Mouse (Mus musculus): Measurements from ENCODE around the gene Rnd3. TPM values are rescaled to one million over a fixed set of nuclear protein-coding genes. Genes with fewer than 3 reads are reported as not detected.

Rnd3 gene
- polyA plus RNA-seq, 1 experiment: 111 TPM

GRCm38 (mm10) chr2:51146871-51147317 is 2.0 kb downstream of the Rnd3 start:
- peak; percentile 88 for DNase-seq (ENCODE audit: low read depth)
- TF ChIP-seq POLR2A (IDR thresholded peaks at IDR 0.05; ENCODE audit: borderline replicate concordance, extremely low read depth, insufficient read depth, insufficient read length, poor library complexity, severe bottlenecking) (no peak), CTCF (IDR thresholded peaks at IDR 0.05; ENCODE audit: borderline replicate concordance, extremely low read depth, insufficient read depth, insufficient read length) (no peak)

DNA sequence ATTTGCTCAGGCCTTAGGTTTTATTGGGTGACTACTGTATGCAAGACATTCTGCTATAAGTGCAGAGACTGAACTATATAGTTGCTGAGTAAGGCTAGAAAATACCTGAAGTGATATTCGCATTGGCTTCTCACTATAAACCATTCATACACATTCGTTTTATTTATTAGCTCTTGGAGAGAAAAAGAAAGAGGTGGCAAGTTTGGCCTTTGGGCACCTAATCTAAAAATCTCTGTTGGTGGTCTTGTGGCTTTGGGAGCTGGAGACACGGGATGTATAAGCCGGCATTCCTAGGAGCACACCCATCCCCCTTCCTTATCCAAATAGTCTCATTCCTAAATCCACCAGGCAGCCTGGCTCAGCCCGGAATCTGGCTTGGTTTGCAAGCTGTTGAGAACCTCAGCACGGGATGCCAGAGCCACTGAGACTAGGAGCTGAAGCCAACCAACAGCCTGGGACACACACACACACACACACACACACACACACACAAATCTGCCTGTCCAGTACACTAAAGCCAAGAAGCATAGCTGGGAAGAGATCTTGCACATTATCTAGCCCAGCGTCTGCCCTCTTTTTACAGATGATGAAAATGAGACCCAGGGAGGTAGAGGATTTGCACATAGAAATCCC is 3.0 kb downstream of the Rnd3 start:
- no peak for TF ChIP-seq POLR2A (IDR thresholded peaks at IDR 0.05; ENCODE audit: borderline replicate concordance, extremely low read depth, insufficient read depth, insufficient read length, poor library complexity, severe bottlenecking)
- no peak for TF ChIP-seq CTCF (IDR thresholded peaks at IDR 0.05; ENCODE audit: borderline replicate concordance, extremely low read depth, insufficient read depth, insufficient read length)
- peak; percentile 92 for DNase-seq (ENCODE audit: low read depth)

GRCm38 (mm10) chr2:51144380-51145120 is 4.4 kb downstream of the Rnd3 start:
- peak; percentile 64 for DNase-seq (ENCODE audit: low read depth)
- no peak for TF ChIP-seq CTCF (IDR thresholded peaks at IDR 0.05; ENCODE audit: borderline replicate concordance, extremely low read depth, insufficient read depth, insufficient read length)
- TF ChIP-seq POLR2A (IDR thresholded peaks at IDR 0.05; ENCODE audit: borderline replicate concordance, extremely low read depth, insufficient read depth, insufficient read length, poor library complexity, severe bottlenecking): no peak

- TF ChIP-seq CTCF (IDR thresholded peaks at IDR 0.05; ENCODE audit: borderline replicate concordance, extremely low read depth, insufficient read depth, insufficient read length): no peak
- no peak for TF ChIP-seq POLR2A (IDR thresholded peaks at IDR 0.05; ENCODE audit: borderline replicate concordance, extremely low read depth, insufficient read depth, insufficient read length, poor library complexity, severe bottlenecking)
- DNase-seq (ENCODE audit: low read depth): no peak
These were observed 6.5 kb downstream of the Rnd3 start for GRCm38 (mm10) chr2:51142422-51142821.

DNA sequence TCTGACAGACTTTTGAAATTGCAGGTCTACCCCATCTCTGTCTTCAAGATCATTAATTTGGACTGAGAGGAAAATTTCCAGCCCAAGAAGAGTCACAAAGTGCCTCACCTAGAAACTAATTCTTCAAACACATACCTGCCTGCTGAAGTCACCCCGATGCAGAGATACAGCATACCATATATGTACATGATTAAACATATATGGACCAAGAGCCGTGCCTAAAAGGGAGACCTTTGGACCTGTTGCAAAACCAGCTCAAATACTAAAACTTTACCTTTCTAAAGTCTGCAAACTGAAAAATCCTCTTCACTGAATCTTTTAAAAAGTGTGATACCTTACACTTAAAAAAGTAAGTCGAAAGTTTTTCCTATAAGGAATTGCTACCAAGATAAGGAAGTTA is 7.6 kb downstream of the Rnd3 start:
- DNase-seq (ENCODE audit: low read depth): no peak
- no peak for TF ChIP-seq CTCF (IDR thresholded peaks at IDR 0.05; ENCODE audit: borderline replicate concordance, extremely low read depth, insufficient read depth, insufficient read length)
- no peak for TF ChIP-seq POLR2A (IDR thresholded peaks at IDR 0.05; ENCODE audit: borderline replicate concordance, extremely low read depth, insufficient read depth, insufficient read length, poor library complexity, severe bottlenecking)

DNA sequence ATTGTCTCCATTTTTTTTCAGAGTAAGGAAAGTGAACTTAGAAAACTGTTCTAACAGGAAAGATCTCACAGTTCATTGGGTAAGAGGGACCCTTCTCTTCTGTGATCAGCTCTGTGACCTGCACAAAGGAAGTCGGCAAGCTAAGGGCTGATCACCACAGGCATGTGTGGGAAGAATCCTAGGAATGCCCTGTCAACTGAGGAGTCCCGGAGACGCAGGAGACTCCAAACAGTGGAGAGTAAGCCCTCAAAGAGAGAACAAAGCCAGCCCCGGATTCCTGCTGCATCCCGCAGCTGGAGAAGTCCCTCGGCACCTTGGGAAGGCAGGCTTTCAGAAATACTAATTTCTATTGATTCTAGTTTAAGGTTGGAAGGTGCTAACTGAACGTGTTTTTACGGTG is 8.4 kb downstream of the Rnd3 start:
- TF ChIP-seq POLR2A (IDR thresholded peaks at IDR 0.05; ENCODE audit: borderline replicate concordance, extremely low read depth, insufficient read depth, insufficient read length, poor library complexity, severe bottlenecking) (no peak), CTCF (IDR thresholded peaks at IDR 0.05; ENCODE audit: borderline replicate concordance, extremely low read depth, insufficient read depth, insufficient read length) (no peak)
- DNase-seq (ENCODE audit: low read depth): peak; percentile 68

- peak; percentile 64 for DNase-seq (ENCODE audit: low read depth)
These were observed 8.9 kb downstream of the Rnd3 start for GRCm38 (mm10) chr2:51139912-51140446.

DNA sequence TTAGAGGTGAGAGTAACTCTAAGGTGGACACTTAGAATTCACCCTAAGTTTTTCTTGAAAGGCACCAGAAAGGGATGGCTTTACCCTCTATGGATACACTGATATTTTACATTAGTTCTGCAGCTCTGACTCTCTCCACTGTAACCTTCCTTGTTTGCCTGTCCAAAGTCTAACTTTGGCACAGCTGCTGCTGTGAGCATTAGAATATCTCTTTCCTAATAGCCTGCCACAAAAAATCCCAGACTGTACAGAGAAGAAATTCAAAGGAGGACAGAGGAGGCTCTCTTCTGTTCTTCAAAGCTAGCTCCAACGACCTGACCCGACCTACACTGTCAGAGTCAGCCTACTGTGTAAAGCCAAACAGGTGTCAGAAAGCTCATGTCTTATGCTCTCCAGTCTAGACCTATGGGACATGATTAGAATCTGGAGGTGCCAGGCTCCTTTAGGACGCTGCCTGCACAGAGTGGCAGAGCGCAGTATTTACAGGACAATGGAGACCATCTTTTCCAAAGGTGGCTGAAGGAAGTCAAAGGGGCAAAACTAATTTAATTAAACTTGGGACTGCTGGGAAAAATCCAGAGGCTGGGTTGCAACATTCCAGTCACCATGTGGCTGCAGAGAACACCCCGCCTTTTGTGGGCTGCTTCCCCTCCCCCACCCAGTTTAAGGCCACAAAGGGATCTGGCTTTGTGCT is 9.5 kb downstream of the Rnd3 start:
- DNase-seq (ENCODE audit: low read depth): peak; percentile 90
- no peak for TF ChIP-seq CTCF (IDR thresholded peaks at IDR 0.05; ENCODE audit: borderline replicate concordance, extremely low read depth, insufficient read depth, insufficient read length)
- TF ChIP-seq POLR2A (IDR thresholded peaks at IDR 0.05; ENCODE audit: borderline replicate concordance, extremely low read depth, insufficient read depth, insufficient read length, poor library complexity, severe bottlenecking): no peak

More at GRCm38 (mm10) chr2:51139912-51140446, 8.9 kb downstream of the Rnd3 start:
- no peak for TF ChIP-seq CTCF (IDR thresholded peaks at IDR 0.05; ENCODE audit: borderline replicate concordance, extremely low read depth, insufficient read depth, insufficient read length)
- TF ChIP-seq POLR2A (IDR thresholded peaks at IDR 0.05; ENCODE audit: borderline replicate concordance, extremely low read depth, insufficient read depth, insufficient read length, poor library complexity, severe bottlenecking): no peak

- TF ChIP-seq POLR2A (IDR thresholded peaks at IDR 0.05; ENCODE audit: borderline replicate concordance, extremely low read depth, insufficient read depth, insufficient read length, poor library complexity, severe bottlenecking): no peak
- TF ChIP-seq CTCF (IDR thresholded peaks at IDR 0.05; ENCODE audit: borderline replicate concordance, extremely low read depth, insufficient read depth, insufficient read length): no peak
- DNase-seq (ENCODE audit: low read depth): no peak
These were observed 11.2 kb downstream of the Rnd3 start for GRCm38 (mm10) chr2:51137726-51138125.

DNA sequence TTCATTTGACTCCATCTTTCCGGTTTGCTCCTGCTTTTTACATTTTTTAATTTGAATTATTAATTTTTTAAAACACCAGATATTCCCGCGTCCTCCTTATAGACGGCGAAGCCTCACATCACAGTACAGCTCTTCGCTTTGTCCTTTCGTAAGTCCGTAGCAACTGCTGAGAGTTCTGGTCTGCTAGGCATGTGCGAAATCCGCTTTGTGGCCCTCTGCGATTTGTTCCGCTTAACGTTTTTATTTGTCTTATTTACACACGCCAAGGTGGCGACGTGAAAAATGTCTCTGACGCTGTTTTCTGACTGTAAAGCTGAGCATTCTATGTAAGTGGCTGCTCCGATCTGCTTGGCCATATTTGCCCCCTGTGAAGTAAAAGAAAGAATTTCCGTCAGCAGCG is 16.7 kb downstream of the Rnd3 start:
- TF ChIP-seq CTCF (IDR thresholded peaks at IDR 0.05; ENCODE audit: borderline replicate concordance, extremely low read depth, insufficient read depth, insufficient read length): no peak
- no peak for TF ChIP-seq POLR2A (IDR thresholded peaks at IDR 0.05; ENCODE audit: borderline replicate concordance, extremely low read depth, insufficient read depth, insufficient read length, poor library complexity, severe bottlenecking)
- no peak for DNase-seq (ENCODE audit: low read depth)

DNA sequence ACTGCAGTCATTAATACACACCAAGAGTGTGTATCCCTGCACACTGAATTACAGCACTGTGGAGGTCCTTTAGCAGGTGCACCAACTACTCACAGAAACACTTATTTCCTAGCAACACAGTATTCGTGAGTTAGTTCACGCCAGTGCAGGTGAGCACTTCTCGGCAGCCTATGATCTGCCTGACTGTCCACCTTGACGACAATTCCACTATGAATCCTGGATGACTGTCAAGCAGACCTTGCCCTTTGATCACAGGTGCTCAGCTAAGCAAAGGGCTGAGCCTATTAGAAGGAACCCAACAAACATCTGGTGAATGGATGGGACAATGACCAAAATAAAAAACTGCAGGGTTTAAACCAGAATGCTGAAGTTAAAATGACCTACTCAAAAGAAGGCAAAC is 20.8 kb downstream of the Rnd3 start:
- DNase-seq (ENCODE audit: low read depth): no peak
- TF ChIP-seq CTCF (IDR thresholded peaks at IDR 0.05; ENCODE audit: borderline replicate concordance, extremely low read depth, insufficient read depth, insufficient read length) (no peak), POLR2A (IDR thresholded peaks at IDR 0.05; ENCODE audit: borderline replicate concordance, extremely low read depth, insufficient read depth, insufficient read length, poor library complexity, severe bottlenecking) (no peak)
